Mouse (Mus musculus) gastrocnemius, postnatal 36 days (tissue): ENCODE data around the gene Idh3a. TPM values are rescaled to one million over a fixed set of nuclear protein-coding genes. Genes with fewer than 3 reads are reported as not detected.
"Not testable (repeated sequence)": the region's sequence is repeated elsewhere in the genome, so short reads cannot be mapped to it uniquely, and the experiment has no call there.

ENCODE experiments used
- DNase-seq, 2 experiments: peaks; one replicate each; pipeline ENCODE4 v3.0.0; 2022
- intact Hi-C: fragments of 180-260 bp; cut with DNase I; formaldehyde crosslinking; loops from one replicate; pipeline ENCODE4 v1.15.1; 2025
- total RNA-seq, 2 experiments: library from RNA; stranded (reverse); gene quantifications; 2 replicates each; pipeline ENCODE4 v1.2.3; 2021

Gene Idh3a
- total RNA-seq, 2 experiments from 2014 or later: 564 to 571 TPM

DNA sequence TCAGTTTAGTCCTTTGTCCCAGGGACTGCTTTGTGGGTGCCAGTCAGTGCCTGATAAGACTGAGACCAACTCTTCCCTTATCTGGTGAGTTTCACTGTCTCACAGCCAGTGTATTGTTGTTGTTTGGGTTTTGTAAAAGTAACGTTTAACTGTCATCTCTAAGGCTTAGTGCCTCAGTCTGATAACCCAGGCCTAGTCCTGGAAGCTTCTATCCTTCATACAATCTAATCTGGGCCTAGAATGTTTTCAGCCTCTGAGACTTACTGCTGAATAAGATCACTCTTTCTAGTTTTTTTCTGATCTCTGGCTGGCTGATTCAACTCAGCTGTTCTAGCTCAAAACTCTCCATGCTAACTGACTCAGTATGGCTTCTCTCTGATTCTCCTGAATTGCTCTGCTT is 2.4 kb upstream of the Idh3a start:
- no peak for DNase-seq
- intact Hi-C loops: no loop called here

DNA sequence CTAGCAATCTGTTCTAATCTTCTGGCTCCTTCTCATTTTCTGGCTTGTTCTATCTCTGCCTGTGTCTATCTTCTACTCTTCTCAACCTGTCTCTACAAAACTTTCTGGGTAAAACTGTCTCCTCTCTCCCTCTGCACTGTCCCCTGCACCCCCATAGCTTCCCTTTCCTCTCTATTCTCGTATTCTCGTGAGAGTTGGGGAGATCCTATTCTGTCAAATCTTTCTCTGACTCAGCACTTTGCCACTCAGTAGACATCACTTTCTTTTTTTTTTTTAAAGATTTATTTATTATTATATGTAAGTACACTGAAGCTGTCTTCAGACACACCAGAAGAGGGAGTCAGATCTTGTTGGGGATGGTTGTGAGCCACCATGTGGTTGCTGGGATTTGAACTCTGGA is 2.0 kb upstream of the Idh3a start:
- intact Hi-C loops, DNase-seq: not testable (repeated sequence)

DNA sequence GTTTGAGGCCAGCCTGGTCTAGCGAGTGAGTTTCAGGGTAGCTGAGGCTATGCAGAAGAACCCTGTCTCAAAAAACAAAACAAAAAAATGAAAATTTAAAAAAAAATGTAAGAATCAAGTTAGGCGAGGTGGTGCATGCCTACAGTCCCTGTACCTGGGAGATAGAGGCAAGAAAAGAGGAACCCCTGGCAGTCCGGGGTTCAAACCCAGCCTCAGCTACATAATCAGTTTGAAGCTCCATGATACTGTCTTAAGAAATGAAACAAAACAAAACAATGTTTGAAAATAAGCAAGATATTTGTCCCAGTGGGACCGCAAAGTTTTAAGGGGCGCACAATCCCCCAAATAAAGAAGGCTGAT is 315 bp upstream of the Idh3a start:
- no peak for DNase-seq
- intact Hi-C loops: loop anchor here (2.0 kb wide), 1 partner anchor 25 kb away; the partner anchor contains the start of gene Cib2

DNA sequence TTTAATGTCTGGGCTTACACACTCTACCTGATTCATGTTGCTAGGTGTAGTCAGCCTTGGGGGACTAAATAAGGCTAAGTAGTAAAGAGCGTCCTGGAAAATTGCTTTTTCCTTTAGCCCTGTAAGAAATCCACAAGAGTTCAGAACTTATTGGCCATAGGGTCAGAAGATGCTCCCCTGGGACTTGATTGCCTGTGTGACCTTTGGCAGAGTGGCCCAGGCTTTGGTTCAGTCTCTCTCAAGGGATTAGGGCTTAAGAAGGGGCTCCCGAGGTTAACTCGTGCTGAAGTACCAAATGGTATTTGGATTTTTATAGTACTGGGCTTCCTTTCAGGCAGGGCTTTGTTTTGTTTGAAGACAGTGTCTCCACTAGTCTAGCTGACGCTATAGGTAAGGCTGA is 1.7 kb downstream of the Idh3a start:
- intact Hi-C loops: loop anchor here (2.0 kb wide), 1 partner anchor 27 kb away; the partner anchor contains the start of gene Cib2
- DNase-seq: no peak

DNA sequence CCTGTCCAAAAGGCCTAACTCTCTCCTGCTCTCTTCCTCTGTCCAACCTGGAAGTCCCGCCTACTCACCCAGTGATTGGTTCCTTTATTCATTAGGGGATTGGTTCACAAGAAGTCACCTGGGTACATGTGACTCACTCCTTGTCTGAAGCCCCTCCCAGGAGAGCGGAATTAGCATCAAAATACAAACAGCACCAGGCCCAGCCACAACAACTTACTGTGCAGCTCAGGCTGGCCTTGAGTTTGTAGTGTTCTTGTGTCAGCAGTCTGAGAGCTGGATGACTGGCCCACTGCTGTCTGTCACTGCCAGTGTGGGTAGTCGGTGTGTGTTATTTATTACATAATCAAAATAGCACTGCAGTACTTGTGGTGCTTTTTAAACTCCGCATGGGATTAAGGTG is 7.5 kb downstream of the Idh3a start:
- DNase-seq, intact Hi-C loops: not testable (repeated sequence)

DNA sequence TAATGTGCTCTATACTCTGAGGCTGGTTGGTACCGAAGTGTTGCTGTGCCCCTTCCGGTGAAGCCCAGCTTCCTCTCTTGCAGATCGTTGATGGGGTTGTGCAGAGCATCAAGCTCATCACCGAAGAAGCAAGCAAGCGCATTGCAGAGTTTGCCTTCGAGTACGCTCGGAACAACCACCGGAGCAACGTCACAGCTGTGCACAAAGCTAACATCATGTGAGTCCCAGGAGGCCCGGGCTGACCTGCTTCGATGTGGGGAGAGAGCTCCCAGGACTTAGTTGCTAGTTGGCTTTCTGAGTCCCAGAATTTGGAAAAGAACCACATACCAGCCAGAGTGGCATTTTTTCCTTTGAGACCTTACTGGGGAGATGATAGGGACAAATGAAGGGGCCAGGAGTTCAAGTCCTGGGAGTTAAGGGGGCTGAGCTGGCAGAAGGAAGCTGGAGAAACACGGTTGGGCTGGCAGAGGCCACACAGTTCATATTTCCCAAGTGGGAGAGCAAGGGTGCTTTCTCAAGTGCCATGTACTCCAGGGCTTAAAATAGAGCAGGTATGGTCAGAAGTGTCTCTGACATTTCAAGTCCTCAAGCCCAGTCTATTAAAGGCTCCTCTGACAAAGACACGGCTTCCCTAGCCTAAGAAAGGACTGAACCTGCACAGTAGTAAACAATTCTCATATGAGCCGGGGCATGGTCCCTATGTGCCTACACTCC is 10.8 kb downstream of the Idh3a start:
- intact Hi-C loops: no loop called here

DNA sequence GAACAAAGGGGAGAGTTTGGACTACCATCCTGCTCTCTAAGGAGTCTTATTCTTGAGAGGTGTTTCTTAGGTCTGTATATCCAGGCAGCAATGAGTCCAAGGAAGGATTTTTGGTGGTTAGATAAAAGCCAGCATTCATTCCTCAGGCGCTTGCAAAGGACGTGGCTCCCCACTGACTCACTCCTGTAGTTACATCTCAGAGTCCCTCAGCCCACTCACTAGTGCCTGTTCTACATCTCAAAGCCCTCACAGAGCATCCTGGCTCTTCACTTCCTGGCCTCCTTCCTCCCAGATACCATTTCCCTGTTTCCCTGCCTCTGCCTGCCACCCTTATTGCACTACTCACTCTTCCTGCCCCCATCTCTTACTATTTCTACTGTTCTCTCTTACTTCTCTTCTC is 16.3 kb downstream of the Idh3a start:
- DNase-seq: no peak
- intact Hi-C loops: loop anchor here (10.0 kb wide), 1 partner anchor 168 kb away; no protein-coding TSS in a partner anchor

More for the DNA sequence above, 10.8 kb downstream of the Idh3a start:
- no peak for DNase-seq

DNA sequence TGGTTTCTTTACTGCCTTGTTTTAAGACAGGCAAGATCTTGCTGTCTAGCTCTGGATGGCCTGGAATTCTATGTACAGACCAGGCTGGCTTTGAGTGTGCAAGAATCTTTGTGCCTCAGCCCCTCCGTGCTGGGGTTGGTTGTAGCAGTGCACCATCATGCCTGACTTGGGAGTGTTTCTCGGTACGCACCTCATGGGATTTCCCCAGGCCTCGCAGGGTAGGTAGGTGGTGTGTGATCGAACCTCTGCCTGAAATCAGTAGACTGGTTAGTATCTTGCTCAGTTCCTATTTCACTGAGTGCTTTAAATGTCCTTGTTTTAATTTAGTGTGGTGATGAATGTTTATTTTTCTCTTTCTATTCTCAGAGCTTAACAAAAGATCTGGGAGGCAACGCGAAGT is 16.8 kb downstream of the Idh3a start:
- intact Hi-C loops: loop anchor here (10.0 kb wide), 1 partner anchor 168 kb away; no protein-coding TSS in a partner anchor

DNA sequence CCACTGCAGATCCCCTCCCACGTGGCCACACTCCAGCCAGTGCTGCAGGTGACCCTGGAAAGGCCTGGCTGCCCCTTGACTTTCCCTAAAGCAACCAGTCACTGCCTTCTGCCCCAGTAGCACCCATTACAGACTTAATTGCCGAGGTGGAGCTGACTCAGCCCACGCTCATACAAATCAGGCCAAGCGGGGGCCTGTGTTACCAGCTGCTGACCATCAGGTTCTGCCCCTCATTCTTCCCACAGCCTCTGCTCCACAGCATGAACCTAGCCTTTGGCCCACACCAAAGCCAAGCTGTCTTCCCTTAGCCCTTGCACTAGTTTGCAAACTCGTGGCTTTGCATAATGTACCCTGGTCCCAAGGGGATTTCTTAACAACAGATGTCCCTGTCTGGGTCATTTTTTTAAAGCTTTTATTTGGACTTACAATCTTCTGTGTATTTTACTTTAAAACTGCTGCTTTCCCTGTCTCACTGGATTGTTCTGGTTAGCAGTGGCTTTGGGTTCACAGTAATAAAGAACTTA is 18.1 kb downstream of the Idh3a start:
- DNase-seq: no peak
- intact Hi-C loops: loop anchor here (2.0 to 10.0 kb wide), 2 partner anchors 51 to 169 kb away; no protein-coding TSS in a partner anchor

More for the DNA sequence above, 16.8 kb downstream of the Idh3a start:
- DNase-seq: no peak

DNA sequence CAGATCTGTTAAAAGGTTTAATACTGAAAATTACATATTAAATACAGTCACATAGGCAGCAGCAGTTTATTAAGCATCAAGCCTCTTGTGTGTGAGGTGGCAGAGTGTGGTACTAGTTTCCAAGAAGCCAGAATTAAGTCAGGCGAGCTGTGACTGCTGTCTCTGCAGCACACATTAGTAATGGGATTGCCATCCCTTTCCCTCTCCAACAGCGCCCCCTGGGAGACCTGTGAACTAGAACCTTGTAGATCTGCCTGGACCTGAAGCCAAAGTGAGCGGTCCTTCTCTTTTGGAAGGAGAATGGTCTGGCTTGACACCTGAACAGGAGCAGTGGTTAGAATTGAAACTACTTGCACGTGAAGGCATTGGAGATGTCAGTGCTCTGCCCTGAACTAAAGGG is 18.8 kb downstream of the Idh3a start:
- intact Hi-C loops: loop anchor here (2.0 to 10.0 kb wide), 2 partner anchors 52 to 170 kb away; no protein-coding TSS in a partner anchor
- DNase-seq: peak in 1 of 2 experiments; percentile 50

DNA sequence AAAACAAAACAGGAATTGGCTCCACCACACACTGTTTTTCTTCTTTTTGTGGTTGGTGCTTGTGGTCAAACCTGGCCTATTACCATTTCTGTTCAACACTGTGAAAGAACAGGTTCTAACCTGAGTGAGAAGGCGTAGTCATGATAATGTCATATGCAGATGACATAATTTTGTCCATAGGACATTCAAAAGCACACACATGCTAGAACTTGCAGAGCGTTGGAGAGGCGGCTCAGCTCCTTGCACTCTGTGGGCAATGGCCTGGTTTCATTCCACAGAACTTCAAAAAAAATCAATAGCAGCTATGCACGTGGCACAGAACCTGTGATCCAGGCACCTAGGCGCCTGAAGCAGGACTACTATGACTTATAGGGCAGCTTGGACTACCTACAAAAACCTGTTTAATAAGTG is 26.7 kb downstream of the Idh3a start:
- DNase-seq: no peak
- intact Hi-C loops: no loop called here

DNA sequence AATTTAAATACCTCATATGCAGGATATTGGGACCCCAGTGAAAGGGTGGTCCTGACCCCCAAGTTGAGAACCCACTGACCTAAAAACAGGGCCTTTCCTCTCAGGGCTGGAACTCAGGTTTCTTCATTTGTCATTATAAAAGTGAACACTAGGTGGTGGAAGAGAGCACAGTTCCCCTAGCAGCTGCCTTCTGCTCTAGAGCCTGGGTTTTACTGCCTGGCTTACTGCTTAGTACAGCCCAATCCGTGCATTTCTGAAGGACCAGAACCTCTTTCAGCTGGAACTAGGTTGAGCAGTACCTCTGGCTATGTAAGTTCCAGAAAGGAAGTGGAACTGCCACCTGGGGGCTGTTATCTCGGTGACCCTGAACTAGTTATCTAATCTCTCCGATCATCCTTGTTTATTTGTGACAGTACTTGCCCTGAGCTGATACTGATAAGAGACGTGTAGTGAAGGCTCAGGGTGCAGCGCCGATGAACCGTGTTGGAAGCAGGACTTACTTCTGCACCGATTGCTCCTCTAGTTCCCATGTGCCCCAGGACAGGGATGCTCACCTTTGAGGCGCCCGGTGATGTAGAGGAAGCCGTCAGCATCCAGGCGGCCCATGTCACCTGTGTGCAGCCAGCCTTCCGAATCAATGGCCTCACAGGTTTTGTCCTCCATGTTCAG is 28.2 kb downstream of the Idh3a start:
- no peak for DNase-seq
- intact Hi-C loops: loop anchor here (2.0 kb wide), 1 partner anchor 62 kb away; no protein-coding TSS in a partner anchor

DNA sequence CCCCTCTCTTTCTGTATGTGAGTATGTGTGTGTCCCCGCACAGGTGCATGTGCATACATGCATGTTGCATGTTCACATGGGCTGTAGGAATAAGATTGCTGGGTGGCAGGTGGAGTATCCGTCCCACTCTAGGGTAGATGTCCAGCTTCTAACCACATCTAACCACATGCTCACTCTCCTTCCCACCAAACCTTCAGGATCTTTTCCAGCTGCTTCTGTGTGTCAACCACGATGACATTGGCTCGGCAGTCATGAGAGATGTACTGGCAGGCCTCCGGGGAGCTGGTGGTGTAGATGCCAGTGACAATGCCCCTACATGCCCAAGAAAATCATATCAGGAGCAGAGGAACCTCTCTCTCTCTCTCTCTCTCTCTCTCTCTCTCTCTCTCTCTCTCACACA is 41.1 kb downstream of the Idh3a start:
- intact Hi-C loops: no loop called here

DNA sequence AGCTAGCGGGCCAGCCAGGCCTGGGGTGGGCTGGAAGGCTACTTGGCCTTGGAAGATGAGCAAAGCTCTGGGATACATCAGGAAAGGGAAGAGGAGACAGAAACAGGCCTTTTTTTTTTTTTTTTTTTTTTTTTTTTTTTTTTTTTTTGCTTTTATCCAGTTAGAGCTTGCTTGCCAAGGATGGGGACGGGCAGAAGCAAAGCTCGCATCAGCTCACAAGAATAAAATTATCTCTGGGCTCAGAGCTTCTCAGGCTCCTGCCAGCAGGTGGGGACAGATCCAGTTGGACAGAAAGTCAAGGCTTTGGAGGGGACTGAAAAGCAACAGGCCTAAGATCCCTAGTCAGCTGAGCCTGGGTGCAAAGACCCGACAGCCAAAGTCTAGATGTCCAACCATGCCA is 42.6 kb downstream of the Idh3a start:
- intact Hi-C loops: no loop called here
- no peak for DNase-seq

More for the DNA sequence above, 41.1 kb downstream of the Idh3a start:
- no peak for DNase-seq

DNA sequence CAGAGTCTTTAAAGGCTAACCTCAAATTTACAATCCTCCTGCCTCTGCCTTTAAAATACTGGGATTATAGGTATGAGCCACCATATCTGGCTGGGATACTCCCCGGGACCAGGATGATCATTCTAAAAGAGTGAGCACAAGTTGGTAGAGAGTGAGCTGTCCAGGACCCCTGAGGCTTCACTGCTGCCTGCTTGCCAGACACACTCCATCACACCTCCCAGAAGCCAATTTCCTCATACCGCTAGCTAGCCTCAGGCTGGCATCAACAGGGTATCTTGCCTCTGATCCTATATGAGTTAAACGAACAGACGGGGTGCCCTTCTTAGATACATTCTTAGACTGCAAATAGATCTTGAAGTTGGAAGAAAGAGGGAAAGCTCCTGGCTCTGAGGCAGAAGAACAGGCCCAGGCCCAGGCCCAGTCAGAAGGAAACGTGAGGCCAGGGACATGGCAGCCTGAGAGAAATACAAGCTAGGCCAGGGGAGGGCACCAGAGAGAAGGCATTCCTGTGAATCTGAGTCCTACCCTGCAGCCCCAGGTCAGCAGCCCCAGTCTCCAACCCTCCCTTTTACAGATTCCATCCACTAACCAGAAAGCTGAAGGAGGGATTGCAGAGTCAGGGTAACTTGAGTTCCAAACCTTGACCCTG is 43.6 kb downstream of the Idh3a start:
- intact Hi-C loops: no loop called here
- no peak for DNase-seq

DNA sequence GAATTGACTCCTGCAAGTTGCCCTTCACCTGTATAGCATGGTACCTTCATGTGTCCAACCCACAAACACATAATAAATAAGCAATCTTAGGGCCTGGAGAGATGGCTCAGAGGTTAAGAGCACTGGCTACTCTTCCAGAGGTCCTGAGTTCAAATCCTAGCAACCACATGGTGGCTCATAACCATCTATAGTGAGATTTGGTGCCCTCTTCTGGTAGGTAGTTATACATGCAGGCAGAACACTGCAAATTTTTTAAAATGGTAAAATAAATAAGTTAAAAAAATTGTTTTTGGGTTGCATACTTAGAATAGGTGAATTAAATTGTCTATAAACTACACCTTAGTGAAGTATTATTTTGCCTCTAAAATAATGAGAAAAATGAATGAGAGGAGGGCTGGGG is 44.8 kb downstream of the Idh3a start:
- no peak for DNase-seq
- intact Hi-C loops: no loop called here

DNA sequence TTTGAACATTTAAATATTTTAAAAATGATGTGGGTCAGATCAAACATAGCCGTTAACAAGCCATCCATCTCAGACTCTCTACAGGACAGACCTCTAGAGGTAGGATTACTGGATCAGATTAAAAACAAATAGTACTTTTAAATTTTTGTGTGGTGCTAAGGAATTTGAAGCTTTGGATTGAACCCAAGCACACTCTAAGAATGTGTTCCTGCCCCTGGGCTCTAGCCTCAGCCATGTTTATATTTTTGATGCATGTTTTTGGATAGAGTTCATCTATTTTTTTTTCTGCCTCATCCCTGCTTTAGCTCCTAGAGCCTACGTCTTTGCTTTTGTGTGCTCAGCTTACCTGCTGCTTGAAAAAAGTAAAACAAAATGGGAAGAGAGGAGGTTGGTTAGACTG is 47.3 kb downstream of the Idh3a start:
- no peak for DNase-seq
- intact Hi-C loops: no loop called here

DNA sequence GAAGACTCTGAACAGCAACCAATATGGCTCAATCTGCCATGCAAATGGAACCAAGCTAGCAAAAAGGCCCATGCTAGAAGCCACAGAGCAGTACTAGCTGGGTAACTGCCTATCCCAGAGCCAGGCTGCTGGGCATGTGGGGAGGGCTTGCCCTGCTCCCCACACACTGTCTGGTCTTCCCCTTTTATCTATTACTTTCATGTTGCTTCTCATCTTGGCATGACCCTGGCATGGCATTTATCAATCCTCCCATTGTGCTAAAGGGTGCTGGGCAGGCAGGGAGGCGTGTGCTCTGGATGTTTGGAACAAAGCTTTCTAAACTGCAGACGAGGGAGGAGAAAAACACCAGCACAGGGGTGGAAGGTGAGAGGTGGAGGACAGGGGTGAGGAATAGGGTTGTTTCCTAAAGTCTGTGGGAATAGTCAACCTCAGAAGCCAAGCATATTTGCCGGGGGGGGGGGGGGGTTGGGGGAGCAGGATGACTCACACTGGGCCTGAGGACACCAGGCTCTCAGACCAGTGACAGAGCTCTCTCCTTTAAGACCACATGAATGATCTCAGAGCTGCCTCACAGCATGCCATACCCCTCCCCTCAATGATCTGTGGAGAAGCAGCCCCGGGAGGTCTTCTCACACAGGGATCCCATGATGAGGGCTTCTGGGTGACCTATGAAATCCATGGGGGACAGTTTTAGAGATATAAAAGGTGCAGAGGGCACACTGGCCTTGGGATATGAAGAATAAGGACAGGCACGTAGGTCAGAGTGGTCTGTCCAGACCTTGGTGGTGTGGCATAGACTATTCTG is 51.6 kb downstream of the Idh3a start:
- intact Hi-C loops: no loop called here
- DNase-seq: no peak

DNA sequence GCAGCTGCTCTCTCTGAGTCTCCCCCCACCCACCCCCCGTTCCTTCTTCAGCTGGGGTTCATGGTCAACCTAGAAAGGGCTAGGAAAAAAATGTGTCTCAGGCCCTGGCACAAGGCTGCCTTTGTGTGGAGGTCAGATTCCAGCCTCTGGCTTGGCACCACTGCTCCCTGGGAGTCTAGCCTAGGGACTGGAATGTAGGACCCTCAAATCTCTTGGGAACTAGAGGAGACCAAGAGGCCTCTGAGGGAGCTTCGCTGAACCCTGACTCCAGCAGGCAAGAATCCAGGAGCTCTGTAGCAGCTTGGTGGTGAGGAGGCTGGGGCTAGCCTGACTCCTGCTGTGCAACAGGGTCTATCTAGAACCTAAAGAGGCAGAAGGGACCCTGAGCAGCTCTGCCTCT is 53.1 kb downstream of the Idh3a start:
- no peak for DNase-seq
- intact Hi-C loops: no loop called here

DNA sequence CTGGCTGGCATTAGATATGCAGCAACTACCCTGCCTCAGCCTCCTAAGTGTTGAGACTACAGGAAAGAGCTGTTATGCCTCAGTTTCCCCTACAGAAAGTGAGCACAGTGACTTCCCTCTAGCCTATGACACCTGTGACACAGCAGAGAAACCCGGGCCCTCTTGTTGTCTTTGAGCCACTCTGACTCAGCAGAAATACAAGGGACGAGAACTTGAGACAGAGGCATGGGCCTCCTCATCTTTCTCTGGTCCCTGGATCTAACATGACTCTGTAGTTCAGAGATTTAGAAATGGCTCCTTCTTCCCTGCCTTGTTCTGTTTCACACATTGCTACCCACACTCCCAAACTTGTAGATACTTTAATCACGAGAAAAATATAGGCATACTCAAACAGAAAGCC is 55.4 kb downstream of the Idh3a start:
- DNase-seq: no peak

More for the DNA sequence above, 55.4 kb downstream of the Idh3a start:
- intact Hi-C loops: no loop called here
